Mouse (Mus musculus): ENCODE measurements around the gene Frem2. TPM values are rescaled to one million over a fixed set of nuclear protein-coding genes. Genes with fewer than 3 reads are reported as not detected.
A peak's percentile ranks its signal among the peaks of the same experiment; 100 is the strongest.

The Frem2 gene
- total and polyA plus RNA-seq, 2 experiments from 2014 or later = 1.5 to 7.9 TPM

DNA sequence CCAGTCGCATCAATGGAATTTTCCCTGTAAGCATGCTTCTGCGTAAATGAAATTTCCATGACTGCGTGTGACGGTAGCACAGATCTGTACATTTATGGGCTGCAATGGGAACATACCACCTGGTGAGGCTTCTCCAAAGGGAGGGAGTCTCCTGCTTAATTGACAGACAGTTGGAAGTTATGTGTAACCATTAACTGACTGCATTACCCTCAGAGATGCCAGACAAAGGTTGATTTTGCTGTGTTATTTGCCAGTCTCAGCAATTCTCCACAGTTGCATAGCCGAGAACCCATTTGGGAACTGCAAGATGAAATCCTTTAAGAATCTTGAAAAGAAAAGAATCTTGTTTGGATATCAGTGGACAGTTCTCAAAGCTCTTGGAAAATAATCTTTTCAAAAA lies 185.1 kb downstream of the Frem2 start:
- no peaks in the 10 kb centered on the region for H3K9me3 ChIP-seq (ENCODE audit: low read length)
- no peak for TF ChIP-seq CTCF (IDR thresholded peaks at IDR 0.05; ENCODE audit: low read depth)
- H3K27me3 ChIP-seq (ENCODE audit: insufficient read depth, low read length) = no peaks in the 10 kb centered on the region
- ATAC-seq = no peak
- peaks cover 64% of the 10 kb centered on the region for H3K36me3 ChIP-seq (ENCODE audit: insufficient read depth)
- no peak overlapping the region for H3K9ac ChIP-seq
- no peak overlapping the region for H3K4me3 ChIP-seq (ENCODE audit: low read depth, low read length)
- H3K27ac ChIP-seq (ENCODE audit: low read depth, low read length) = no peak overlapping the region
- no peak overlapping the region for H3K4me2 ChIP-seq (ENCODE audit: low read depth)
- WGBS = 94% methylated on average over 5 of the region's 5 CpGs
- DNase-seq = no peak
- no peaks in the 10 kb centered on the region for H3K4me1 ChIP-seq (ENCODE audit: insufficient read depth)

DNA sequence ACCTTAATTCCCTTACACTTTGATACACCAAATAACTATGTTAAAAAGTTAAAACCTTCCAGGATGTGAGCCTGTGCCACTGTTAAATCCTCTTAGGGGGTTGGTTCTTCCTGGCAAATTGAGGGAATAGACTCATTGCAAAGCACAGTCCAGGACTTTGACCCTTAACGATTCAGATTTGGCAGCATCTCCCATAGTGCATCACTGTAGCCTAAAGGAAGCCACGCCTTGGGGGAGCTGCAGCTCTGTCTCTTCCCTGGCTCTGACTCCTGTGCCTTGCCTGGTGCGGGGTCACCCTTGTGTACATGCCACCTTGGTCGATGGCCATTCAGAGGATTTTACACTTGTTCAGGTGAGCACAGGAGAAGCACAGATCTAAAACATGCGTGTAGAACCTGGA lies 187.5 kb downstream of the Frem2 start:
- Histone ChIP-seq H3K4me2 (ENCODE audit: low read depth) (no peak overlapping the region), H3K36me3 (ENCODE audit: insufficient read depth) (peaks cover 46% of the 10 kb centered on the region), H3K4me3 (ENCODE audit: low read depth, low read length) (no peak overlapping the region), H3K27ac (ENCODE audit: low read depth, low read length) (no peak overlapping the region), H3K9ac (no peak overlapping the region), H3K4me1 (ENCODE audit: insufficient read depth) (peaks cover 11% of the 10 kb centered on the region; the same call in 1 of the 2 replicates), H3K9me3 (ENCODE audit: low read length) (no peaks in the 10 kb centered on the region), H3K27me3 (ENCODE audit: insufficient read depth, low read length) (no peaks in the 10 kb centered on the region)
- no peak for ATAC-seq
- WGBS = 89% methylated on average over 5 of the region's 5 CpGs
- no peak for DNase-seq
- no peak for TF ChIP-seq CTCF (IDR thresholded peaks at IDR 0.05; ENCODE audit: low read depth)

DNA sequence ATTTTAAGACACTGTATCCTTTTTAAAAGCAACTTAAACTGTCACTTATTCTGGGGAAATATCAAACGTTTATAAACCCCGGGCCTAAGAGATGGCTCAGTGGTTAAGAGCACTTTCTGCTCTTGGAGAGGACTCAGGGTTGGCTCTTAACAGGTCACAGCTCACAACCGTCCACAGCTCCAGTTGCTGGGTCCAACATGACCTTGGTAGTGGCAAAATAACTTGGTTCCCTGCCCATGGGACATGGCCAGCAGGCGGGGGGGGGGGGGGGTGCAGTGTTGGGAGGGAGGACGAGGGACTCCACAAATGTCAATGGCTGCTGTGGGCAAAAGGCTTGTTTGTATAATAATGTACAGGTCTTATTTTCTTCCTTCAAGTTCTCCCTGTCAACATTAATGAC lies 189.8 kb downstream of the Frem2 start:
- no peak overlapping the region for H3K27ac ChIP-seq (ENCODE audit: low read depth, low read length)
- no peaks in the 10 kb centered on the region for H3K9me3 ChIP-seq (ENCODE audit: low read length)
- no peak for DNase-seq
- H3K4me3 ChIP-seq (ENCODE audit: low read depth, low read length) = no peak overlapping the region
- no peak for ATAC-seq
- no peak overlapping the region for H3K4me2 ChIP-seq (ENCODE audit: low read depth)
- 79% methylated on average over 5 of the region's 5 CpGs for WGBS
- no peak overlapping the region for H3K9ac ChIP-seq
- H3K27me3 ChIP-seq (ENCODE audit: insufficient read depth, low read length) = no peaks in the 10 kb centered on the region
- no peak for TF ChIP-seq CTCF (IDR thresholded peaks at IDR 0.05; ENCODE audit: low read depth)
- H3K36me3 ChIP-seq (ENCODE audit: insufficient read depth) = peaks cover 23% of the 10 kb centered on the region
- H3K4me1 ChIP-seq (ENCODE audit: insufficient read depth) = peaks cover 11% of the 10 kb centered on the region; the same call in 1 of the 2 replicates

DNA sequence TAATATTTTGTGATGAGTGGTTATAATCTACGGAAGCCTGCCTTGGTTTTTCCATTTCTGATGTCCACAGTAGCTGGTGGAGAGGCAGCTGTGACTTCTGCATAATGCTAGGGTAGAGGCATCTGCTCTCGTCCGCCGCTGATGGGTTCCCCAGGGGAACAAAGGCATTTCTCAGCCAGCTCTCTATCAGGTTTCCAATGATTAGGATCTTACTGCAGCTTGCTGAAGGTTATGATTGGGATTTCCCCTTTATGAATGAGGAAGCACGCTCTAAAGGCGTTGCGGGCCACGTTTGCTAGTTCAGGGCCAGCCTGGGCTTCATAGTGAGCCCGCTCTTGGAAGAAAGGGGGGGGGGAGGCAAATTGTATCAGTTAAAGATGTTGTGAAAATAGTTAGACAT lies 190.7 kb downstream of the Frem2 start:
- DNase-seq = no peak
- H3K27me3 ChIP-seq (ENCODE audit: insufficient read depth, low read length) = no peaks in the 10 kb centered on the region
- no peak overlapping the region for H3K27ac ChIP-seq (ENCODE audit: low read depth, low read length)
- H3K9me3 ChIP-seq (ENCODE audit: low read length) = no peaks in the 10 kb centered on the region
- ATAC-seq = no peak
- 66% methylated on average over 9 of the region's 9 CpGs for WGBS
- no peak overlapping the region for H3K4me3 ChIP-seq (ENCODE audit: low read depth, low read length)
- H3K9ac ChIP-seq = no peak overlapping the region
- H3K36me3 ChIP-seq (ENCODE audit: insufficient read depth) = peaks cover 16% of the 10 kb centered on the region; the same call in 1 of the 2 replicates
- H3K4me1 ChIP-seq (ENCODE audit: insufficient read depth) = peaks cover 14% of the 10 kb centered on the region; the same call in 1 of the 2 replicates
- TF ChIP-seq CTCF (IDR thresholded peaks at IDR 0.05; ENCODE audit: low read depth) = no peak
- H3K4me2 ChIP-seq (ENCODE audit: low read depth) = peak overlapping the region; percentile 64

DNA sequence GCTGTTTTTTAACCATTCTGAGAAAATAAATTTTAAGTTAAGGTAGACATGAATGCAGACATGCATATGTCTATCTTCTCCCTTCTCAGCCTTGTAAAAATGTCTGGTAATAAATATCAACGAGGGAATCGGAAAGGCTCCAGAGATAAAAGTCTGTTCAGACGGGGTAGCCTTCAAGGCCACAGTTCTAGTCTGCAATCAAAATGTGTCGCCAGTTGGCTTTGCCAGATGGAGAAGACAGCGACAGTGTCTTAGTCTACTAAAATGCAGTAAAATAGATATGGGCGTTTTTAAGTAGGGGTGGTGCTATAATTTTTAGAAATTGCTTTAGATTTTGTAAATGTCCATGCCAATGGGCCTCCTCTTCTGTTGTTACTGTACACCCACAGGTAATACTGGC lies 191.8 kb downstream of the Frem2 start:
- H3K9me3 ChIP-seq (ENCODE audit: low read length) = no peaks in the 10 kb centered on the region
- H3K4me3 ChIP-seq (ENCODE audit: low read depth, low read length) = peak overlapping the region; percentile 71
- peaks cover 9% of the 10 kb centered on the region; the same call in 1 of the 2 replicates for H3K36me3 ChIP-seq (ENCODE audit: insufficient read depth)
- no peaks in the 10 kb centered on the region for H3K27me3 ChIP-seq (ENCODE audit: insufficient read depth, low read length)
- ATAC-seq (no peak), DNase-seq (no peak)
- TF ChIP-seq CTCF (IDR thresholded peaks at IDR 0.05; ENCODE audit: low read depth) = no peak
- peak overlapping the region; percentile 64 for H3K4me2 ChIP-seq (ENCODE audit: low read depth)
- H3K9ac ChIP-seq = no peak overlapping the region
- H3K4me1 ChIP-seq (ENCODE audit: insufficient read depth) = peaks cover 14% of the 10 kb centered on the region; the same call in 1 of the 2 replicates
- no peak overlapping the region for H3K27ac ChIP-seq (ENCODE audit: low read depth, low read length)
- WGBS = 41% methylated on average over 6 of the region's 6 CpGs

DNA sequence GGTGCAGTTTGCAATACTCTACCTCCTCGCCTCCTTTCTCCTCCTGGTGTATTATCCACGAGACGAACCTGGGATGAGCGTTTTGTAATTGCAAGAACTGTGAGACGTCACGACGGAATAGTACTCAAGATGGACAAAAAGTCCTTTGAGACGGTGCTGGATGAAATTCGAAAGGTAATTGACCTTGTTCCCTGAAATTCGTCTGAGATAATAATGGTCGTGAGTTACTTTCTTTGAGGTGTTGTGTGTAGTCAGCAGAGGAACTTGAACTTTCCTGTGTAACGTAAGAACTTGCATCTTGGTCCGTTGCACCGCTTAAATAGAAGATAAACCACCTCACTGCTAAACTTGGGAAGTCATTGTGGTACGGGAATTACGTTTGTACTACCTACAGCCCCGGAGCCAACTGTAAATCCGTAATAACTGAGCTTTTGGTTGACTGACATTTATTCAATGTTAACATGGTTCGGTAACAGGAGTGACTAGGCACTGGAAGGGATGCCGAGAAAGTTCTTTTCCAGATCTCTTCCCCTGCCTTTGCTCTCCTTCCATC lies 192.9 kb downstream of the Frem2 start:
- ATAC-seq (no peak), DNase-seq (no peak)
- Histone ChIP-seq H3K4me2 (ENCODE audit: low read depth) (peak overlapping the region; percentile 64), H3K9ac (peak overlapping the region; percentile 67), H3K27ac (ENCODE audit: low read depth, low read length) (peak overlapping the region; percentile 91), H3K4me3 (ENCODE audit: low read depth, low read length) (peak overlapping the region; percentile 71), H3K27me3 (ENCODE audit: insufficient read depth, low read length) (no peaks in the 10 kb centered on the region), H3K9me3 (ENCODE audit: low read length) (no peaks in the 10 kb centered on the region), H3K4me1 (ENCODE audit: insufficient read depth) (peaks cover 14% of the 10 kb centered on the region; the same call in 1 of the 2 replicates), H3K36me3 (ENCODE audit: insufficient read depth) (peaks cover 8% of the 10 kb centered on the region)
- WGBS = 0% methylated on average over 20 of the region's 20 CpGs
- TF ChIP-seq CTCF (IDR thresholded peaks at IDR 0.05; ENCODE audit: low read depth) = no peak

Other genes with a start within 250 kb of the Frem2 start
- gene Nhlrc3, start 194.0 kb downstream of the Frem2 start, total RNA-seq (2014; rRNA removed) = 13.8 and 14.7 TPM in 2 replicates
- 5.5 and 7.0 TPM in 2 replicates for gene Nhlrc3, start 194.0 kb downstream of the Frem2 start, polyA plus RNA-seq (2015; fragmentation: Nextera tagmentation; extraction: Ambion mirVana)
- gene Proser1, start 193.7 kb downstream of the Frem2 start, total RNA-seq (2014; rRNA removed) = 7.4 and 9.2 TPM in 2 replicates
- gene Proser1, start 193.7 kb downstream of the Frem2 start, polyA plus RNA-seq (2015; fragmentation: Nextera tagmentation; extraction: Ambion mirVana) = 8.0 and 12.1 TPM in 2 replicates
- 0.19 TPM in 1 of 2 replicates, not detected in the other for gene Stoml3, start 168.7 kb downstream of the Frem2 start, total RNA-seq (2014; rRNA removed)
- 0.19 and 0.20 TPM in 2 replicates for gene Stoml3, start 168.7 kb downstream of the Frem2 start, polyA plus RNA-seq (2015; fragmentation: Nextera tagmentation; extraction: Ambion mirVana)
- gene Gm10985, start 187.7 kb upstream of the Frem2 start, total RNA-seq (2014; rRNA removed) = not detected in 2 replicates
- gene Gm10985, start 187.7 kb upstream of the Frem2 start, polyA plus RNA-seq (2015; fragmentation: Nextera tagmentation; extraction: Ambion mirVana) = not detected in 2 replicates
- gene Ufm1, start 206.5 kb upstream of the Frem2 start, total RNA-seq (2014; rRNA removed) = 41.2 and 42.7 TPM in 2 replicates
- gene Ufm1, start 206.5 kb upstream of the Frem2 start, polyA plus RNA-seq (2015; fragmentation: Nextera tagmentation; extraction: Ambion mirVana) = 108 and 117 TPM in 2 replicates